Mouse (Mus musculus): ENCODE measurements around the gene Eml2.

- no peak for TF ChIP-seq ZC3H11A (IDR thresholded peaks at IDR 0.05; ENCODE audit: borderline replicate concordance, low read depth, low read length)
- TF ChIP-seq CHD2 (IDR thresholded peaks at IDR 0.05; ENCODE audit: low read depth, low read length), result no peak
- TF ChIP-seq HCFC1 (IDR thresholded peaks at IDR 0.05; ENCODE audit: borderline replicate concordance, insufficient read depth, low read length), result no peak
- TF ChIP-seq ZNF384 (IDR thresholded peaks at IDR 0.05; ENCODE audit: low read depth, low read length), result no peak
Observed at GRCm38 (mm10) chr7:19160115-19160514, 16.1 kb upstream of the Eml2 start.
